Mouse (Mus musculus): Measurements from ENCODE around the gene Atp23.
"Not testable (repeated sequence)": the region's sequence is repeated elsewhere in the genome, so short reads cannot be mapped to it uniquely, and the experiment has no call there.

The Atp23 gene

GRCm38 (mm10) chr10:126826982-126827381 lies 74.2 kb downstream of the Atp23 start:
- DNase-seq (ENCODE audit: extremely low read depth, low read depth) = no peak

GRCm38 (mm10) chr10:126826216-126826615 lies 74.9 kb downstream of the Atp23 start:
- DNase-seq (ENCODE audit: extremely low read depth, low read depth) = not testable (repeated sequence)

GRCm38 (mm10) chr10:126822418-126822817 lies 78.7 kb downstream of the Atp23 start:
- DNase-seq (ENCODE audit: extremely low read depth, low read depth) = no peak

Data from MEL-GATA-1-ER (cell line).